Mouse (Mus musculus) bone marrow macrophage, adult 2 months (primary cell): ENCODE measurements around the gene Krt15. TPM values are rescaled to one million over a fixed set of nuclear protein-coding genes. Genes with fewer than 3 reads are reported as not detected.

ENCODE experiments used
- H3K27ac ChIP-seq: 2 replicates; pipeline ENCODE4 v1.5.1; 2012; ENCODE audit warnings: low read depth, low read length; ENCODE audit not compliant: insufficient read depth
- H3K4me1 ChIP-seq: 2 replicates; pipeline ENCODE4 v1.6.1; 2012; ENCODE audit warnings: low read length; ENCODE audit not compliant: control insufficient read depth, insufficient read depth
- H3K4me3 ChIP-seq: 2 replicates; pipeline ENCODE4 v1.5.1; 2012; ENCODE audit warnings: mild to moderate bottlenecking, low read length, moderate library complexity; ENCODE audit not compliant: insufficient read depth
- CTCF ChIP-seq: IDR thresholded peaks from 2 replicates; pipeline ENCODE4 v1.5.1; 2012; ENCODE audit warnings: low read depth, mild to moderate bottlenecking, low read length, moderate library complexity
- POLR2A ChIP-seq: IDR thresholded peaks from 2 replicates; pipeline ENCODE4 v1.6.1; 2012; ENCODE audit warnings: mild to moderate bottlenecking, low read depth, low read length, borderline replicate concordance
- polyA plus RNA-seq: library from polyadenylated mRNA; stranded (reverse); fragments of >200 nt; gene quantifications from 2 replicates; pipeline ENCODE4 v1.2.4, GENCODE M21; 2012; ENCODE audit not compliant: missing spikeins, insufficient read depth, insufficient read length

Krt15 gene
- polyA plus RNA-seq, 1 experiment, result not detected

GRCm38 (mm10) chr11:100124901-100125300, 10.8 kb downstream of the Krt15 start:
- H3K4me1 ChIP-seq, result no peaks in the 10 kb centered on the region
- H3K27ac ChIP-seq, result no peak overlapping the region
- no peak overlapping the region for H3K4me3 ChIP-seq
- TF ChIP-seq CTCF, result no peak
- no peak for TF ChIP-seq POLR2A

GRCm38 (mm10) chr11:100121466-100121865, 14.3 kb downstream of the Krt15 start, which contains the start of gene Krt13:
Gene Krt13, minus strand, starts transcription at chr11:100121566.
- no peaks in the 10 kb centered on the region for H3K4me1 ChIP-seq
- no peak within 1 kb of the TSS for H3K4me3 ChIP-seq
- no peak for TF ChIP-seq CTCF
- TF ChIP-seq POLR2A, result no peak
- H3K27ac ChIP-seq, result no peak within 1 kb of the TSS

- TF ChIP-seq POLR2A (no peak), CTCF (no peak)
- Histone ChIP-seq H3K4me1 (no peaks in the 10 kb centered on the region), H3K4me3 (no peak overlapping the region), H3K27ac (no peak overlapping the region)
These were observed 15.4 kb downstream of the Krt15 start for GRCm38 (mm10) chr11:100120331-100120730.

GRCm38 (mm10) chr11:100113742-100114029, 22.0 kb downstream of the Krt15 start:
- TF ChIP-seq POLR2A (no peak), CTCF (no peak)
- no peaks in the 10 kb centered on the region for H3K4me1 ChIP-seq
- no peak overlapping the region for H3K27ac ChIP-seq
- H3K4me3 ChIP-seq, result no peak overlapping the region

- H3K27ac ChIP-seq, result no peak overlapping the region
- TF ChIP-seq POLR2A (no peak), CTCF (no peak)
- H3K4me3 ChIP-seq, result no peak overlapping the region
These were observed 22.6 kb downstream of the Krt15 start for GRCm38 (mm10) chr11:100112935-100113741.

GRCm38 (mm10) chr11:100105576-100106122, 30.1 kb downstream of the Krt15 start, which contains the start of gene Krt36:
Gene Krt36, minus strand, starts transcription at chr11:100105626.
- Histone ChIP-seq H3K4me3 (no peak within 1 kb of the TSS), H3K27ac (no peak within 1 kb of the TSS), H3K4me1 (no peaks in the 10 kb centered on the region)
- no peak for TF ChIP-seq CTCF
- no peak for TF ChIP-seq POLR2A

More at GRCm38 (mm10) chr11:100112935-100113741, 22.6 kb downstream of the Krt15 start:
- no peaks in the 10 kb centered on the region for H3K4me1 ChIP-seq

GRCm38 (mm10) chr11:100102693-100103429, 32.9 kb downstream of the Krt15 start:
- H3K4me3 ChIP-seq, result no peak overlapping the region
- TF ChIP-seq POLR2A (no peak), CTCF (no peak)

GRCm38 (mm10) chr11:100100391-100100790, 35.3 kb downstream of the Krt15 start:
- TF ChIP-seq POLR2A, result no peak
- TF ChIP-seq CTCF, result no peak
- no peaks in the 10 kb centered on the region for H3K4me1 ChIP-seq
- no peak overlapping the region for H3K27ac ChIP-seq
- H3K4me3 ChIP-seq, result no peak overlapping the region

More at GRCm38 (mm10) chr11:100102693-100103429, 32.9 kb downstream of the Krt15 start:
- no peak overlapping the region for H3K27ac ChIP-seq
- H3K4me1 ChIP-seq, result no peaks in the 10 kb centered on the region

- TF ChIP-seq CTCF, result no peak
- no peak for TF ChIP-seq POLR2A
- H3K4me1 ChIP-seq, result no peaks in the 10 kb centered on the region
- H3K27ac ChIP-seq, result no peak overlapping the region
- H3K4me3 ChIP-seq, result no peak overlapping the region
These were observed 37.9 kb downstream of the Krt15 start for GRCm38 (mm10) chr11:100097819-100098218.

- TF ChIP-seq CTCF, result no peak
- TF ChIP-seq POLR2A, result no peak
- no peak within 1 kb of the TSS for H3K27ac ChIP-seq
- no peak within 1 kb of the TSS for H3K4me3 ChIP-seq
- no peaks in the 10 kb centered on the region for H3K4me1 ChIP-seq
These were observed 39.6 kb downstream of the Krt15 start, which contains the start of gene Krt35 for GRCm38 (mm10) chr11:100096141-100096540. Gene Krt35, minus strand, starts transcription at chr11:100096241.
